Mouse (Mus musculus) liver, postnatal 0 days (tissue): ENCODE data around the gene Guk1. TPM values are rescaled to one million over a fixed set of nuclear protein-coding genes. Genes with fewer than 3 reads are reported as not detected.

Source experiments
- ATAC-seq: fragments of 200-750 bp; cut with Nextera tagmentation; 2 replicates; pipeline ENCODE4 v1.8.0; 2017; ENCODE audit warnings: mild to moderate bottlenecking, moderate library complexity
- DNase-seq: peaks from one replicate; pipeline ENCODE4 v3.0.0-alpha.2; 2016
- H3K27ac ChIP-seq: fragments of 300-500 bp; sonication (generic); 2 replicates; pipeline ENCODE4 v1.5.1; 2014; ENCODE audit warnings: antibody characterized with exemption, moderate library complexity, mild to moderate bottlenecking, low read depth
- H3K27me3 ChIP-seq: fragments of 300-500 bp; sonication (generic); 2 replicates; pipeline ENCODE4 v1.6.1; 2014; ENCODE audit warnings: low read length, control low read depth, mixed read lengths; ENCODE audit not compliant: insufficient read depth
- H3K36me3 ChIP-seq: fragments of 300-500 bp; sonication (generic); replicated peaks from 2 replicates; pipeline ENCODE4 v1.6.1; 2014; ENCODE audit warnings: mild to moderate bottlenecking, control low read depth, low read length, moderate library complexity, mixed read lengths; ENCODE audit not compliant: insufficient read depth
- H3K4me1 ChIP-seq: fragments of 300-500 bp; sonication (generic); 2 replicates; pipeline ENCODE4 v1.6.1; 2014; ENCODE audit warnings: antibody characterized with exemption, mild to moderate bottlenecking, control low read depth; ENCODE audit not compliant: insufficient read depth
- H3K4me2 ChIP-seq: fragments of 300-500 bp; sonication (generic); 2 replicates; pipeline ENCODE4 v1.6.1; 2014; ENCODE audit warnings: low read depth, mild to moderate bottlenecking, low read length, moderate library complexity, mixed read lengths
- H3K4me3 ChIP-seq: fragments of 300-500 bp; sonication (generic); 2 replicates; pipeline ENCODE4 v1.5.1; 2014; ENCODE audit warnings: low read depth, low read length
- H3K9ac ChIP-seq: fragments of 300-500 bp; sonication (generic); replicated peaks from 2 replicates; pipeline ENCODE4 v1.6.1; 2014; ENCODE audit warnings: mild to moderate bottlenecking, moderate library complexity
- H3K9me3 ChIP-seq: fragments of 300-500 bp; sonication (generic); 2 replicates; pipeline ENCODE4 v1.6.1; 2016; ENCODE audit warnings: mild to moderate bottlenecking, control low read depth, low read length, mixed read lengths
- CTCF ChIP-seq: sonication (generic); IDR thresholded peaks from 2 replicates; pipeline ENCODE4 v1.5.1; 2016; ENCODE audit warnings: antibody characterized with exemption, low read depth
- EP300 ChIP-seq: IDR thresholded peaks from 2 replicates; pipeline ENCODE4 v1.6.1; 2016; ENCODE audit warnings: antibody characterized with exemption, low read depth, mild to moderate bottlenecking
- WGBS: fragments of 180-500 bp; shearing (Covaris S2); extraction: QIAGEN DNeasy Blood & Tissue Kit; methylation state at CpG from one replicate; pipeline ENCODE4 v1.1.7; 2014; ENCODE audit not compliant: insufficient replicate concordance; 5-methylcytosine and 5-hydroxymethylcytosine counted together
- polyA plus RNA-seq: library from polyadenylated mRNA; unstranded; fragments of >200 nt; fragmentation: Nextera tagmentation; extraction: Ambion mirVana; gene quantifications from 2 replicates; pipeline ENCODE4 v1.2.1, GENCODE M21; 2015

Gene Guk1
- polyA plus RNA-seq, 1 experiment from 2014 or later, result 59.5 TPM

GRCm38 (mm10) chr11:59228122-59228953, 36.3 kb upstream of the Guk1 start, which contains the start of gene Arf1:
Arf1 (minus strand) TSS chr11:59228270.
- Histone ChIP-seq H3K9ac (peak within 1 kb of the TSS; percentile 100), H3K4me1 (peaks cover 44% of the 10 kb centered on the region), H3K4me3 (peak within 1 kb of the TSS; percentile 100), H3K9me3 (no peaks in the 10 kb centered on the region), H3K4me2 (peak within 1 kb of the TSS; percentile 87), H3K27ac (peak within 1 kb of the TSS; percentile 98), H3K27me3 (no peaks in the 10 kb centered on the region), H3K36me3 (no peaks in the 10 kb centered on the region)
- peak; percentile 97 for DNase-seq
- WGBS, result 5% methylated on average over 54 of the region's 59 CpGs
- no peak for TF ChIP-seq CTCF
- TF ChIP-seq EP300, result no peak
- ATAC-seq, result peak; percentile 94

DNA sequence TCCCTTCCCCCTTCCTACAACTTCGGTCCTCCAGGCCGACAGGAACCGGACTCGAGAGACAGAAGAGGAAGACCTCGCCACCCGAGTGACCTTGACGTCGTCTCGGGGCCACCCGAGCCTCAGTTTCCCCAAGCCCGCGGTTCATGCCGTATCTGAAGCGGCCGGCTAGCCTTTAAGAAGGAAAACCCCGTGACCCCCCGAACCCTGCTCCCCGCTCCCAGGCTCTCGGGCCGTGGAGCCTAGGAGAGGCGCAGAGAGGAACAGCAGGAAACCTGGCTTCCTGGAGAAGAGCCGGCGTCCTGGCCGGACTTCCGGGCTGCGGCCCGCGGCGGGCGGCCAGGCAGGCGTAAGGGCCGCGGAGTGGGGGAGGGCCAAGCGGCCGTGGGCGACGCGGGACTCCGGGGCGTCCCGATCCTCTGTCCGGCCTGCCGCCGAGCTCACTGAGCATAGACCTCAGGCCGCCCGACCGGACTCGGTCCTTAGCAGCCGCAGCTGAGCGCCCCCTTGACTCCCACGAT, 35.7 kb upstream of the Guk1 start:
- H3K4me1 ChIP-seq, result peaks cover 50% of the 10 kb centered on the region
- WGBS, result 1% methylated on average over 46 of the region's 51 CpGs
- no peaks in the 10 kb centered on the region for H3K27me3 ChIP-seq
- peak overlapping the region; percentile 100 for H3K9ac ChIP-seq
- peak overlapping the region; percentile 100 for H3K4me3 ChIP-seq
- no peaks in the 10 kb centered on the region for H3K36me3 ChIP-seq
- H3K9me3 ChIP-seq, result no peaks in the 10 kb centered on the region
- DNase-seq (no peak), ATAC-seq (peak; percentile 73)
- H3K4me2 ChIP-seq, result peak overlapping the region; percentile 87
- peak overlapping the region; percentile 98 for H3K27ac ChIP-seq
- TF ChIP-seq CTCF (no peak), EP300 (no peak)

- H3K27ac ChIP-seq, result peak overlapping the region; percentile 98
- peaks cover 57% of the 10 kb centered on the region for H3K4me1 ChIP-seq
- H3K27me3 ChIP-seq, result no peaks in the 10 kb centered on the region
- peak overlapping the region; percentile 87 for H3K4me2 ChIP-seq
- peak overlapping the region; percentile 100 for H3K4me3 ChIP-seq
- 2% methylated on average over 21 of the region's 21 CpGs for WGBS
- no peaks in the 10 kb centered on the region for H3K9me3 ChIP-seq
- no peak for TF ChIP-seq CTCF
- no peak for TF ChIP-seq EP300
- peak; percentile 34 for DNase-seq
- no peaks in the 10 kb centered on the region for H3K36me3 ChIP-seq
- ATAC-seq, result no peak
- peak overlapping the region; percentile 100 for H3K9ac ChIP-seq
Measured at GRCm38 (mm10) chr11:59226787-59227603, 35.0 kb upstream of the Guk1 start.

DNA sequence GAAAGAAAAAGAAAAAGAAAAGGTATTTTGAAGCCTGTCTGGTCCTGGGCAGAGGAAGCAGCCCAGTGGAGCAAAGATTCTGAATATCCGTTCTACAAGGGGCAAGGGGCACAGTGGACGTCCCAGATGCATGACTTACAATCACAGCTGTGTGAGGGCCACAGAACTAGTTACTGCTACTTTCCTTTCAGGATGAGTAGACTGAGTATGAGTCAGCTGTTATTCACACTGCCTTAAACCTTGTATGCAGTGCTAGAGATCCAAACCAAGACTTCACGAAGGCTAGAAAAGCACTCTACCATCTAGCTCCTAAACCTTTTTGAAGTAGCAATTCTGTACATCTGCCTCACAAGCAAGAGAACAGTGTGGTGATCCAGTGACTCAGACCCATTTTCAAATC, 34.2 kb upstream of the Guk1 start:
- Histone ChIP-seq H3K36me3 (no peaks in the 10 kb centered on the region), H3K9me3 (no peaks in the 10 kb centered on the region), H3K4me2 (peak overlapping the region; percentile 87), H3K9ac (peak overlapping the region; percentile 100), H3K27me3 (no peaks in the 10 kb centered on the region), H3K4me1 (peaks cover 64% of the 10 kb centered on the region), H3K4me3 (peak overlapping the region; percentile 100), H3K27ac (peak overlapping the region; percentile 11)
- DNase-seq (no peak), ATAC-seq (no peak)
- 22% methylated on average over 3 of the region's 3 CpGs for WGBS
- TF ChIP-seq CTCF (no peak), EP300 (no peak)

DNA sequence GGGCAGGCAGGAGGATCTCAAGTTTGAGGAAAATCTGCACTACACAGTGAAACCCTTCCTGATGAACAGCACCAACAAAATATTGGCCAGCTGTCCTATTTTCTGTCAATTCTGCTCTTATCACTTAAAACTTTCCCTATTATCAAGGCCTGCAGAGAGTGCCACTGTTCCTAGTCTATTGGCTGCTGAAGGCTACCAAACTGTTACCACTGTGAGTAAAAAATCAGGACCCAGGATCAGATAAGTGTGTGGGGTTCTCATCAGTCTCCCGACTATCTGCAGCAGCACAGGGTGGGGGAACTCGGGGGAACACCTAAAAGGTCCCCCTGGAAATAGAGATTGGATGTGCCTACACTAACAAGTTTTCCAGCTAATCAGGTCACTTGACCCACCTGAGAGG, 33.2 kb upstream of the Guk1 start:
- WGBS, result 22% methylated on average over 2 of the region's 2 CpGs
- Histone ChIP-seq H3K9ac (peak overlapping the region; percentile 18; the same call in 1 of the 2 replicates), H3K27me3 (no peaks in the 10 kb centered on the region), H3K4me2 (peak overlapping the region; percentile 87), H3K27ac (peak overlapping the region; percentile 46; the same call in 1 of the 2 replicates), H3K36me3 (peaks cover 3% of the 10 kb centered on the region; the same call in 1 of the 2 replicates), H3K4me3 (peak overlapping the region; percentile 100), H3K9me3 (no peaks in the 10 kb centered on the region), H3K4me1 (peaks cover 71% of the 10 kb centered on the region)
- ATAC-seq (no peak), DNase-seq (no peak)
- no peak for TF ChIP-seq EP300

GRCm38 (mm10) chr11:59224470-59224869, 32.5 kb upstream of the Guk1 start:
- Histone ChIP-seq H3K9ac (no peak overlapping the region), H3K27me3 (no peaks in the 10 kb centered on the region), H3K9me3 (no peaks in the 10 kb centered on the region), H3K4me1 (peaks cover 77% of the 10 kb centered on the region), H3K36me3 (peaks cover 3% of the 10 kb centered on the region; the same call in 1 of the 2 replicates), H3K4me2 (peak overlapping the region; percentile 3; the same call in 1 of the 2 replicates), H3K27ac (peak overlapping the region; percentile 46), H3K4me3 (no peak overlapping the region)
- WGBS, result 18% methylated on average over 2 of the region's 2 CpGs
- ATAC-seq, result no peak
- DNase-seq, result no peak
- TF ChIP-seq EP300, result no peak
- TF ChIP-seq CTCF, result no peak
